Mouse (Mus musculus) ovary, postnatal 10 days (tissue): ENCODE results near the gene Ddi2.

ENCODE experiments used
- DNase-seq: peaks from one replicate; pipeline ENCODE4 v3.0.0; 2022; ENCODE audit warnings: low spot score

Ddi2 gene

GRCm38 (mm10) chr4:141654509-141654908 lies 68.7 kb downstream of the Ddi2 start:
- DNase-seq, result no peak

GRCm38 (mm10) chr4:141653813-141654212 lies 69.4 kb downstream of the Ddi2 start:
- no peak for DNase-seq

GRCm38 (mm10) chr4:141653044-141653443 lies 70.2 kb downstream of the Ddi2 start:
- DNase-seq, result no peak

- DNase-seq, result no peak
Measured at GRCm38 (mm10) chr4:141651944-141652343, 71.3 kb downstream of the Ddi2 start.

GRCm38 (mm10) chr4:141651286-141651685 lies 71.9 kb downstream of the Ddi2 start:
- no peak for DNase-seq

GRCm38 (mm10) chr4:141649244-141649643 lies 74.0 kb downstream of the Ddi2 start:
- no peak for DNase-seq

GRCm38 (mm10) chr4:141648262-141648661 lies 75.0 kb downstream of the Ddi2 start:
- no peak for DNase-seq

GRCm38 (mm10) chr4:141647187-141647586 lies 76.0 kb downstream of the Ddi2 start:
- no peak for DNase-seq

- no peak for DNase-seq
Measured at GRCm38 (mm10) chr4:141645988-141646387, 77.2 kb downstream of the Ddi2 start.

GRCm38 (mm10) chr4:141643118-141643855 lies 79.9 kb downstream of the Ddi2 start:
- no peak for DNase-seq

- DNase-seq, result no peak
Measured at GRCm38 (mm10) chr4:141641961-141642811, 81.0 kb downstream of the Ddi2 start.

GRCm38 (mm10) chr4:141641353-141641771 lies 81.9 kb downstream of the Ddi2 start:
- no peak for DNase-seq

- no peak for DNase-seq
Measured at GRCm38 (mm10) chr4:141639474-141639873, 83.7 kb downstream of the Ddi2 start.

GRCm38 (mm10) chr4:141636693-141637092 lies 86.5 kb downstream of the Ddi2 start:
- no peak for DNase-seq

- no peak for DNase-seq
Measured at GRCm38 (mm10) chr4:141635991-141636390, 87.2 kb downstream of the Ddi2 start.

- no peak for DNase-seq
Measured at GRCm38 (mm10) chr4:141632111-141632873, 90.9 kb downstream of the Ddi2 start.

GRCm38 (mm10) chr4:141631250-141631649 lies 92.0 kb downstream of the Ddi2 start:
- DNase-seq, result no peak

- DNase-seq, result no peak
Measured at GRCm38 (mm10) chr4:141630021-141630420, 93.2 kb downstream of the Ddi2 start.

- DNase-seq, result no peak
Measured at GRCm38 (mm10) chr4:141628661-141629060, 94.6 kb downstream of the Ddi2 start.
